Mouse (Mus musculus): Measurements from ENCODE around the gene Perp. TPM values are rescaled to one million over a fixed set of nuclear protein-coding genes. Genes with fewer than 3 reads are reported as not detected.

Gene Perp
- polyA plus RNA-seq, 1 experiment from 2014 or later = 5.4 TPM

DNA sequence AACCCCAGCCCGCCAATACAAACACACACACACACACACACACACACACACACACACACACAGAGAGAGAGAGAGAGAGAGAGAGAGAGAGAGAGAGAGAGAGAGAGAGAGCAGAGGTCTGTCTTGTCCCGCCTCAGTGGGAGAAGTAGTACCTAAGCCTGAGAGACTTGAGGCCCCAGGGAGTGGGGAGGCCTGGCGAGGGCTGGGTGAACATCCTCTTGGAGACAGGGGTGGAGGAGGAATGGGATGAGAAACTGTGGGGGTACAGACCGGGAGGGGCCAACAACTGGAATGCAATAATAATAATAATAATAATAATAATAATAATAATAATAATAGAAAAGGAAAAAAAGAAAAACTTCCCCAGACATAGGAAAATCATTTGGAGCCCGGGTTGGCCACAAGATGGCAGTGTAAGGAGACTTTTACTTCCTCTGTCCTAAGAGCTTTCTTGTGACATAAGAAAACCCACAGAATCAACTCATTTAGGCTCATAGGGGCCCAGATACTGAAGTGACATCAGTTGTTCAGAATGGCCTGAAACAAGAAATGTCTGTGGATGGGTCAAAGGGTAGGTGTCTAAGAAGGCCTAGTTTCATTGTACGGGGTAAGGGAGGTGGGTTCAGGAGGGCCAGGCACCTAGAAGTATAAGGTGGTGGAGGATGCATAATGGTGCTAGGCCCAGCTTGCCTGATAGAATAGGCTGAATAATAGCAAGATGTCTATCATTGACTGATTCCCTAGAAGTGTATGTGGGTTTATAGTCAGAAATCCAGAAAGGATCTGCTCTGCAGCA is 8.9 kb upstream of the Perp start:
- Histone ChIP-seq H3K4me1 (replicated peaks; ENCODE audit: control insufficient read depth, insufficient read depth, low read length) (no peaks in the 10 kb centered on the region), H3K9ac (replicated peaks; ENCODE audit: low read depth, low read length) (no peak overlapping the region), H3K36me3 (ENCODE audit: control insufficient read depth, insufficient read depth) (no peaks in the 10 kb centered on the region), H3K9me3 (ENCODE audit: control insufficient read depth, low read length) (no peaks in the 10 kb centered on the region), H3K27me3 (replicated peaks; ENCODE audit: control insufficient read depth, insufficient read depth, low read length) (no peaks in the 10 kb centered on the region), H3K4me2 (ENCODE audit: low read length) (no peak overlapping the region), H3K4me3 (replicated peaks; ENCODE audit: low read length) (no peak overlapping the region), H3K27ac (ENCODE audit: low read length) (no peak overlapping the region)
- ATAC-seq = no peak
- 50% methylated on average over 5 of the region's 6 CpGs for WGBS

DNA sequence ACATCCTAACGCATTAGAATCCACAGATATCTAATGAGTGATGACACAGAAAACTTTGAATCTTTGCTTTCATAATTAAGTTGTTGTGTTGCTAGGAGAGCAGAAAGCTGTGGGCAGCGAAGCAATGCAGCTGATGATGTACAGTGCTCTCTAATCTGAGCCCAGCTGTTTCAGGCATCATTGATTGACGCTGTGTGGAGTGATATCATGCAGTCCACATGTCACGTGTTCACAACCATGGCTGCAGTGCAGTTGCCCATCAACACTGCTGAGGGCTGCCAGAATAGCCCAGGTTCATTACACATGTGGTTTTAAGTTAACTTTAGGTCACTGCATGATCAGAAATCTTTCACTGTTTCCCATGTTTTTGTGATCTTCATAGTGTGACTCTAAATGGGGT is 5.3 kb upstream of the Perp start:
- no peak overlapping the region for H3K27ac ChIP-seq (ENCODE audit: low read length)
- H3K9me3 ChIP-seq (ENCODE audit: control insufficient read depth, low read length) = no peaks in the 10 kb centered on the region
- no peak overlapping the region for H3K4me3 ChIP-seq (replicated peaks; ENCODE audit: low read length)
- 82% methylated on average over 4 of the region's 4 CpGs for WGBS
- H3K4me2 ChIP-seq (ENCODE audit: low read length) = no peak overlapping the region
- ATAC-seq = no peak
- H3K9ac ChIP-seq (replicated peaks; ENCODE audit: low read depth, low read length) = no peak overlapping the region
- H3K36me3 ChIP-seq (ENCODE audit: control insufficient read depth, insufficient read depth) = no peaks in the 10 kb centered on the region
- peaks cover under 1% of the 10 kb centered on the region for H3K4me1 ChIP-seq (replicated peaks; ENCODE audit: control insufficient read depth, insufficient read depth, low read length)
- H3K27me3 ChIP-seq (replicated peaks; ENCODE audit: control insufficient read depth, insufficient read depth, low read length) = peaks cover under 1% of the 10 kb centered on the region; the same call in 1 of the 2 replicates

DNA sequence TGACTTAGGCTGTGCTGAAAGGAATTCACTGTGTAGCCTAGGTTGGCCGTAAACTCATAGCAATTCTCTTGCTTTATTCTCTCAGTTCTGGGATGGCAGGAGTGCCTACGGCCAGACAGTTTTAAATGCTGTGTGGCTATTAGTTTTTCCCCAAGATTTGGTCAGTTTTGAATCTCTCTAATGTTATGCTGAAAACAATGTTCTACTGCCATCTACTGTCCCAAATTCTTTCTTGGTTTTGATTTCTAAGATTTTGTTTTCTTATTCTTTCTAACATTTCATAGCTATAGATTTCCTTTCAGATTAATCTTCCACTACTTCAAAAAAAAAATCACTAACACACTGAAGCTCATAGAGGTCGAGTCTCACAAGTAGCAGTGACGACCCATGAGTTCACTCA is 4.1 kb upstream of the Perp start:
- H3K4me1 ChIP-seq (replicated peaks; ENCODE audit: control insufficient read depth, insufficient read depth, low read length) = peaks cover 9% of the 10 kb centered on the region
- WGBS = 70% methylated on average over 4 of the region's 4 CpGs
- H3K9me3 ChIP-seq (ENCODE audit: control insufficient read depth, low read length) = no peaks in the 10 kb centered on the region
- peaks cover 8% of the 10 kb centered on the region for H3K27me3 ChIP-seq (replicated peaks; ENCODE audit: control insufficient read depth, insufficient read depth, low read length)
- no peak overlapping the region for H3K9ac ChIP-seq (replicated peaks; ENCODE audit: low read depth, low read length)
- H3K4me2 ChIP-seq (ENCODE audit: low read length) = no peak overlapping the region
- no peaks in the 10 kb centered on the region for H3K36me3 ChIP-seq (ENCODE audit: control insufficient read depth, insufficient read depth)
- ATAC-seq = no peak
- H3K27ac ChIP-seq (ENCODE audit: low read length) = no peak overlapping the region
- no peak overlapping the region for H3K4me3 ChIP-seq (replicated peaks; ENCODE audit: low read length)

DNA sequence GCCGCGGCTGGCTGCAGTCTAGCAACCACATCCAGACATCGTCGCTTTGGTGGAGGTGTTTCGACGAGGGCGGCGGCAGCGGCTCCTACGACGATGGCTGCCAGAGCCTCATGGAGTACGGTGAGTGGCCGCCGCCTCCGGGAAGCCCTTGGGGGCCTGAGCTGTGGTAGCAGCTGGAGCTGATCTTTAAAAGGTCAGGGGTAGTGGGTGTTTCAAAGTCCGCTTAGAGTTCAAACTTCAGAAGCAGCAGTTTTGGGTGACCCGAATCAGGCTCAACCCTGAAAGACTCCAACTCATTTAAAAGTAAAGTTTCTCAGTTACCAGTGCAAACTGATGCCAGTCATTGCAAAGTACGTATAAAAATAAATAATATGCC is 455 bp downstream of the Perp start:
- no peaks in the 10 kb centered on the region for H3K9me3 ChIP-seq (ENCODE audit: control insufficient read depth, low read length)
- peak overlapping the region; percentile 59 for H3K9ac ChIP-seq (replicated peaks; ENCODE audit: low read depth, low read length)
- peak overlapping the region; percentile 97 for H3K4me2 ChIP-seq (ENCODE audit: low read length)
- peaks cover 9% of the 10 kb centered on the region for H3K4me1 ChIP-seq (replicated peaks; ENCODE audit: control insufficient read depth, insufficient read depth, low read length)
- no peak overlapping the region for H3K27ac ChIP-seq (ENCODE audit: low read length)
- peaks cover 15% of the 10 kb centered on the region for H3K27me3 ChIP-seq (replicated peaks; ENCODE audit: control insufficient read depth, insufficient read depth, low read length)
- no peak; the same call in 1 of the 2 replicates for ATAC-seq
- 6% methylated on average over 18 of the region's 18 CpGs for WGBS
- peak overlapping the region; percentile 56 for H3K4me3 ChIP-seq (replicated peaks; ENCODE audit: low read length)
- no peaks in the 10 kb centered on the region for H3K36me3 ChIP-seq (ENCODE audit: control insufficient read depth, insufficient read depth)

DNA sequence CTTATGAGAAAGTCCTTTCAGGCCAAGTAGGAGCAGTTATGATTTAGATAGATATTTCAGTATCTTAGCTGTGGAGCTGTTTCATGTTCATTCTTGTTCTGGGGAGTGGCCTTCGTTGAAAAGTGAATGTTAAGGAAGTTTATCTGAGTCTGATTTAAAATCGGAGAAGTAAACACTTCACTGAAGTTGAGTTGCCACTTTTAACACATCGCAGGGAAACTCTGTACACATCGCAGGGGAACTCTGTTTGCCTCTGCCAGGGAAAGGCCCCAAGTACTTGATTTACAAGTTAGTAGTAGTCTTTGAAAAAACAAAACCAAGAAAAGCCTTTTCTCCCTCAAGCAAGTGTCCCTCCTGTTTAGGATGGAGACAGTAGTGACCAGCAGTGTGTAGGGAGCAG is 891 bp downstream of the Perp start:
- Histone ChIP-seq H3K27ac (ENCODE audit: low read length) (no peak overlapping the region), H3K4me3 (replicated peaks; ENCODE audit: low read length) (no peak overlapping the region), H3K9me3 (ENCODE audit: control insufficient read depth, low read length) (no peaks in the 10 kb centered on the region), H3K4me1 (replicated peaks; ENCODE audit: control insufficient read depth, insufficient read depth, low read length) (peaks cover 9% of the 10 kb centered on the region), H3K36me3 (ENCODE audit: control insufficient read depth, insufficient read depth) (no peaks in the 10 kb centered on the region), H3K4me2 (ENCODE audit: low read length) (no peak overlapping the region), H3K9ac (replicated peaks; ENCODE audit: low read depth, low read length) (no peak overlapping the region), H3K27me3 (replicated peaks; ENCODE audit: control insufficient read depth, insufficient read depth, low read length) (peaks cover 15% of the 10 kb centered on the region)
- no peak for ATAC-seq
- WGBS = 68% methylated on average over 4 of the region's 4 CpGs

DNA sequence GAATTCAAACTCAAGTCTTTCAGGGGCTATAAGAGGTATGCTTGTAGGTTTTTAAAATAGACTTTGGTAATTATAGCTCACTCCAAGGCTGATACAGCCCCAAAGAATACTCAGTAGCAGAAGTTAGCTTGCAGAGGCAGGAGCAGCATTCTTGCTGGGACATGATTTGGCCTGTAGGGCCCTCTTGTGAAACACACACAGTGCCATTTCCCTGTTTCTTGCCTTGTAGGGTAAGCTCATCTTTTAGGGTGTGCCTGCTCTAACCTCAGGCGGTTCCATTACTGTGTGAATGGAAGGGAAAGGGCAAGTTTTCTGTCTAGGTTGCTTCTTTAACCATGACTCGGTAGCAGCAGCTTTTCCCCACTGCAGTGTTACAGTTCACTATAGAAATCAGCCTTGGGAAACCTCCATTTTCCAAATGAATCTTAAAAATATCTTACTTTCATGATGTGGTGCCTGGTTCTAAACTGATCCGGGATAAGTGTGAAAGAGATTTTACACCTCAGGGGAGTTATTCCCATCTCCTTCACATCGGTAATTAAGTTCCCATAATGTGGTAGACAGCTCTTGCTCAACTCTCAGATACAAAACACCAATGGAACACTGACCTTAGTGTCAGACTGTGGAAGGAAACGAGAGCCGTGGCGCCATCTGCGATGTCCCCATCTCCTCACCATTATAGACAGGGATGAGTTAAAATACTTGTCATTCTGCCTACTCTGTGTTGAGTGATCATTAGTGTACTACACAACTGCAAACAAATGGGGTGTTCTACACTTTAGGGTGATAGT is 1.8 kb downstream of the Perp start:
- H3K27ac ChIP-seq (ENCODE audit: low read length) = no peak overlapping the region
- WGBS = 76% methylated on average over 8 of the region's 8 CpGs
- no peak overlapping the region for H3K4me2 ChIP-seq (ENCODE audit: low read length)
- peaks cover 15% of the 10 kb centered on the region for H3K27me3 ChIP-seq (replicated peaks; ENCODE audit: control insufficient read depth, insufficient read depth, low read length)
- H3K4me1 ChIP-seq (replicated peaks; ENCODE audit: control insufficient read depth, insufficient read depth, low read length) = peaks cover 9% of the 10 kb centered on the region
- no peak overlapping the region for H3K4me3 ChIP-seq (replicated peaks; ENCODE audit: low read length)
- no peak for ATAC-seq
- no peak overlapping the region for H3K9ac ChIP-seq (replicated peaks; ENCODE audit: low read depth, low read length)
- no peaks in the 10 kb centered on the region for H3K9me3 ChIP-seq (ENCODE audit: control insufficient read depth, low read length)
- no peaks in the 10 kb centered on the region for H3K36me3 ChIP-seq (ENCODE audit: control insufficient read depth, insufficient read depth)

DNA sequence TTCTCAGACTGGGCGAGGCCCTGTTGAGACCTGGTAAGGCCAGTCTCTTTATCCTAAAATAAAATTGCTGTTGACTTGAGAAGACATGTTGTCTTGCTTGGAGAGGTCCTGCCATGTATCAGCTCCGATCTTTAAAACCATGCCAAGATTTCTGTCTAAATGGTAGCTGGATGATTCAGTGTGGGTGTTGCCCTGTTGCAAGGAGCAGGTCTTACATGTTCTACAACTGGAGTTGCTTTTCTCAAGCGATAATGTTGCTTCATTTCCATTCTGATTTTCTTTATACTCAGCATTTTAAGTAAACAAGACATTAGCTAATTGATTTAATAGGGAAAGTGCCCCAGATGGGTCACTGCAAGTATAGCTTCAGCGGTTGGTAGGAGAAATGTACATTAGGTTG is 5.4 kb downstream of the Perp start:
- Histone ChIP-seq H3K9me3 (ENCODE audit: control insufficient read depth, low read length) (no peaks in the 10 kb centered on the region), H3K4me2 (ENCODE audit: low read length) (no peak overlapping the region), H3K4me3 (replicated peaks; ENCODE audit: low read length) (no peak overlapping the region), H3K36me3 (ENCODE audit: control insufficient read depth, insufficient read depth) (no peaks in the 10 kb centered on the region), H3K9ac (replicated peaks; ENCODE audit: low read depth, low read length) (no peak overlapping the region), H3K27ac (ENCODE audit: low read length) (no peak overlapping the region), H3K4me1 (replicated peaks; ENCODE audit: control insufficient read depth, insufficient read depth, low read length) (peaks cover 2% of the 10 kb centered on the region), H3K27me3 (replicated peaks; ENCODE audit: control insufficient read depth, insufficient read depth, low read length) (peaks cover 10% of the 10 kb centered on the region)
- 89% methylated on average over 4 of the region's 4 CpGs for WGBS
- no peak for ATAC-seq

DNA sequence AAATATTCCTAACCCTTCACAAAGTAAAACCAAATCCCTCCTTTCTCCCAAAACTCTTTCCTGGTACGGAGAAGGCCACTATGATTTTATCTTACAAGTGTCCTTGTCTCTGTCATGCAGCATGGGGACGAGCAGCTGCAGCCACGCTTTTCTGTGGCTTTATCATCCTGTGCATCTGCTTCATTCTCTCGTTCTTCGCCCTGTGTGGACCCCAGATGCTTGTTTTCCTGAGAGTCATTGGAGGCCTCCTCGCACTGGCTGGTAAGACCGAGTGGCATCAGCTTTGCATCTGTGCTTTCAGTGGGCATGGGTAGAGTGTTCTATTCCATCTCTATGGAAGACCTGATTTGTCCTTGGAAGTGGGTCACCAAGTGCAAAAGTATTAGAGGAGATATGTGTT is 8.6 kb downstream of the Perp start:
- ATAC-seq = no peak

DNA sequence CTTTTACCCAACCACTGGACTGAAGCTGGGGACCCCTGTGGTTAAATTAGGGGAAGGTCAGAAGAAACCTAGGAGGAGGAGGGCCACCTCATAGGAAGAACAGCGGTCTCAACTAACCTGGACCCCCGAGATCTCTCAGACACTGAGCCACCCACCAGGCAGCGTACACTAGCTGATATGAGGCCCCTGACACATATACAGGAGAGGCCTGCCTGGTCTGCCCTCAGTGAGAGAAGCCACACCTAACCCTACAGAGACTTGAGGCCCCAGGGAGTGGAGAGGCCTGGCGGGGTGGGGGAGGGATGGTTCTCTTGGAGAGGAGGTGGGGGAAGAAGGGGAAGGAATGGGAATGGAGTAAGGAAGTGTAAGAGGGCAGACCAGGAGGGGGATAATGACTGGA is 12.4 kb downstream of the Perp start:
- no peak overlapping the region for H3K27ac ChIP-seq (ENCODE audit: low read length)
- H3K4me3 ChIP-seq (replicated peaks; ENCODE audit: low read length) = no peak overlapping the region
- no peak for ATAC-seq
- H3K27me3 ChIP-seq (replicated peaks; ENCODE audit: control insufficient read depth, insufficient read depth, low read length) = no peaks in the 10 kb centered on the region
- no peaks in the 10 kb centered on the region for H3K9me3 ChIP-seq (ENCODE audit: control insufficient read depth, low read length)
- H3K9ac ChIP-seq (replicated peaks; ENCODE audit: low read depth, low read length) = no peak overlapping the region
- 84% methylated on average over 4 of the region's 4 CpGs for WGBS
- no peaks in the 10 kb centered on the region for H3K4me1 ChIP-seq (replicated peaks; ENCODE audit: control insufficient read depth, insufficient read depth, low read length)
- H3K36me3 ChIP-seq (ENCODE audit: control insufficient read depth, insufficient read depth) = no peaks in the 10 kb centered on the region
- no peak overlapping the region for H3K4me2 ChIP-seq (ENCODE audit: low read length)

More for the DNA sequence above, 8.6 kb downstream of the Perp start:
- Histone ChIP-seq H3K4me1 (replicated peaks; ENCODE audit: control insufficient read depth, insufficient read depth, low read length) (no peaks in the 10 kb centered on the region), H3K9ac (replicated peaks; ENCODE audit: low read depth, low read length) (no peak overlapping the region), H3K4me2 (ENCODE audit: low read length) (no peak overlapping the region), H3K9me3 (ENCODE audit: control insufficient read depth, low read length) (no peaks in the 10 kb centered on the region), H3K4me3 (replicated peaks; ENCODE audit: low read length) (no peak overlapping the region), H3K27ac (ENCODE audit: low read length) (no peak overlapping the region), H3K36me3 (ENCODE audit: control insufficient read depth, insufficient read depth) (no peaks in the 10 kb centered on the region), H3K27me3 (replicated peaks; ENCODE audit: control insufficient read depth, insufficient read depth, low read length) (no peaks in the 10 kb centered on the region)
- 95% methylated on average over 7 of the region's 7 CpGs for WGBS
